Mouse (Mus musculus) CH12F3 (cell line): ENCODE data around the gene Mtx1.
"Not testable (repeated sequence)": the region's sequence is repeated elsewhere in the genome, so short reads cannot be mapped to it uniquely, and the experiment has no call there.

ENCODE experiments used
- in situ Hi-C: fragments of 300-500 bp; cut with MboI; formaldehyde crosslinking; loops from 2 replicates; pipeline ENCODE4 v1.14.3; 2020; ENCODE audit warnings: low sequenced_read_pairs

Gene Mtx1

DNA sequence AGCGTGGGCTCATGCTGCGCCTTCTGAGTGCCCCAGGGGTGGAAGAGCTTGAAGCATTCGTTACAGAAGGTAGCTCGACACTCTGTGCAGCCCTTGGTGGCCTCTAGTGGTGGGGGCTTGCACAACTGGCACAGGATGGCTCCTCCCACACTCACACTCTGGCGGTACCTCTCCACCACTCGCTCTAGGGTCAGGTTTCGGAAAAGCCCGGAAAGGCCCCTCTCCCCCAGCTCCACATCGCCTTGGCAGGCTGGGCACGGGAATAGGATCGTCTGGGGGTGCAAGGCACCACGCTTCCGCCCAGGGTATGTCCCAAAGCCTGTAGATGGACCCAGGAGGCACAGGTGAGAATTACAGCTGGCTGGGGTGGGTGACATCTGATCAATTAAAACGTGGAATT is 16.7 kb upstream of the Mtx1 start:
- in situ Hi-C loops: no loop called here

DNA sequence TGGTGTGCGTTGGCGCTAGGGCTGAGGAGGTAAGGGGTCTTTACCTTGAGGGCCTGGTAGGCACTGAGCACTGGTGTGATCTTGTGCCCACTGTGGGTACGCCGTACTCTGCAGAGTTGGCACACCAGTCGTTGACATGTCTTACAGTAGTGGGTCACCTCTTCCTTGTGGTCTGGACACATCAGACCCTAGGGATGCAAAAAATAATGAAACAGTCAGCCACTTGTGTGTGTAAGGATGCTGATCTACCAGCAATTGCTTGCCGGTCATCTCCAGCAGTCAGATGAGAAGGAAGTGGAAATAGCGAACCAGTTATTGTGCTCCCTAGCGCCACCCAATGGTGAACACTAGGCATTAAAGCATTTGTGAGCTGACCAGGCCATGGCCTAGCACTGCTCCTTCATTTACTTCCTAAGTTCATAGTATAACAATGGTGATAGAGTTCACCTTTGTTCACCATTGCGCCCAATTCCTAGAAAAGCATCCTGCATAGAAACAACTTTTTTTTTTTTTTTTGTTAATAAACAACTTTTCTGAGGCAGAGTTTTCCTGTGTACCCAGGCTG is 15.5 kb upstream of the Mtx1 start:
- in situ Hi-C loops: no loop called here

DNA sequence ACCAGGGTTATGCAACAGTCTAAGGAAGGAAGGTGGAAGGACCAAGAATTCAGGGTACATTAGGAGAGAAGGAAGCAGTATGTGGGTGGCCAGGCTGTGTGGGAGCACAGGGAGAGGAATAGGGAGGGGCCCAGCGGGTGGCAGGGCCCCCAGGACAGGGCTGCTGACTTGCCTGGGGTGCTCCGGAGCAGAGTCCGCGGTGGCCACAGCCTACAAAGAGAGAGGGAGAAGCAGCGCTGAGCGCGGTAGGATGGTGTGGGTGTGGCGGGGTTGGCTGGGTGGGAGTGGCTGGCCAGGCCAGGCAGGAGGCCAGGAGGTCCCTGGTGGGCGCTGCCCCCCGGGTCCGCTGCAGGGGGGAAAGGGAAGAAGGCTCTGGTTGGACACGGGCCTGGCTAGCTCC is 11.6 kb upstream of the Mtx1 start:
- in situ Hi-C loops: no loop called here

DNA sequence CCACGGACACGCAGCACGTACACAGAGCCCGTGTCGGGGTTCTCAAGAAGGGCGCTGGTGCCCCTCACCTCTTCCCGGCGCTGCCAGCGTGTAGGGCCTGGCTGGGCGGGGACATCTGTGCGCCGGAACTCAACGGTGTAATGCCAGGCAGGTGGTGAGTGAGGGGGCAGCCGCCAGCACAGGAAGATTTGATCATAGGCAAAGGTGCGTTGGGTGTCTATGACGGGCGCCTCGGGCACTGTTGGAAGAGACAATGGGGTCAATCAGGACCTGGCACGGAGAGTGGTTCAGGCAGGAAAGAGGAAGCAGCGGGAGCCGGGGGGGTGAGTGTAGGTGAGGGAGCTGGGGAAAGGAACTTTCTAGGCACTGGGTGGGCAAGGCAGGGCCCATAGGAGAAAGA is 10.8 kb upstream of the Mtx1 start:
- in situ Hi-C loops: no loop called here

DNA sequence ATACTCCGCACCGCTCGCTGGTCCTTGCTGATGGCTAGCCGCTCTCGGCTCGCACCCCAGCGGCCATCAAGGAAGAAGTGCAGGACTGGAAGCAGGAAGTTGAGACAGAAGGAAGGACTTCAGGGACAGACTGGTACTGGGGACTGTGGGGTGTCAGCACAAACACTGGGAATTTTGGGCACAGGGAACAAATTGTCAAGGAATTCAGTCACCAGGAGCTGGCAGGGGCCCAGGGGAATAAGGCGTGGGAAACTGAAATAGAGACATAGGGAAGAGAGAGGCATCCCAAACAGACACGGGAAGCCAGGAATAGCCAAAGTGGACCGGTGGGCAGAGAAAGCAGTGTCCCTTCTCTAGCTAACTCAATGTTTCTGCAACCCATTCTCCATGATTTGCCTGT is 9.6 kb upstream of the Mtx1 start:
- in situ Hi-C loops: no loop called here

DNA sequence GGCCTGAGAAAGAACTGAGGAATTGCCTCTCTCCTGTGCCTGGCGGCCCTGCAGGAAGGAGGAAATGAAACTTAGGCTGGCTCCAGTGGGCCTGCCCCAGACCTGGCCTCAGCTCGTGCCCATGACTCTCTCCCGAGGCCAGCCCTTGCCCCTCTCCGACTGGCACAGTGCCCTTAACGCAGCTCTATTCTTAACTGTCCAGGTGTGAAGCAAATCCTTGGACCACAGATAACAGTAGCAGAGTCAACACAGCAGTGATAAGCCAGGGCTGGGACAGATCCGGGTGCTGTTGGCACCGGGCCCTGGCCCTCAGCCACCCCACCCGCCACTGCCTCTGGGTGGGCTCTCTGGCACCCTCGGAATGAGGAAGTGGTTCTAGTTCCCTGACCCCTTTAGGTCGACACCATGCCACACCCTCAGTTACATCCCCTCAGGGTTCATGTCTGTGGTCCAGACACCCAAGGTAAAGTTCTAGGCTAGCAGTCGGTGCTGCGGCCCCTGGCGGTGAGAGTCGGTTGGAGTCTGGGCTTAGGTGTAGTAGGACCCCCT is 6.7 kb upstream of the Mtx1 start:
- in situ Hi-C loops: no loop called here

DNA sequence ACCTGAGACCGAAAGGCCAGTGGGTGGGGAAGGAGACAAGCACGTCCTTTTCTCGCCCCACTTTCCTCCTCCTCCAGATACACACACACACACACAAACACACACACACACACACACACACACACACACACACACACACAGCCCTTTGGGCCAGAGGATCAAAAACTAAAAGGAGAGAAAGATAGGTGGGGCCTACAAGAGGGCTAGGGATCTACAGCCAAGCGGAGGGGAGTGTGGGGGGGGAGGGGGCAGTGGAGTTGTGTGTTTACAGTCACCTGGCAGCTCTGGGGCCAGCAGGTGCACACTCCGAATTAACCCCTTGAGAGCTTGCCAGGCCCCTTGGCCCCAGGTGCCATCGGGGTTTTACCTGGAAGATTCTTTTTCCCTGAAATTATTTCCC is 5.7 kb upstream of the Mtx1 start:
- in situ Hi-C loops: no loop called here

DNA sequence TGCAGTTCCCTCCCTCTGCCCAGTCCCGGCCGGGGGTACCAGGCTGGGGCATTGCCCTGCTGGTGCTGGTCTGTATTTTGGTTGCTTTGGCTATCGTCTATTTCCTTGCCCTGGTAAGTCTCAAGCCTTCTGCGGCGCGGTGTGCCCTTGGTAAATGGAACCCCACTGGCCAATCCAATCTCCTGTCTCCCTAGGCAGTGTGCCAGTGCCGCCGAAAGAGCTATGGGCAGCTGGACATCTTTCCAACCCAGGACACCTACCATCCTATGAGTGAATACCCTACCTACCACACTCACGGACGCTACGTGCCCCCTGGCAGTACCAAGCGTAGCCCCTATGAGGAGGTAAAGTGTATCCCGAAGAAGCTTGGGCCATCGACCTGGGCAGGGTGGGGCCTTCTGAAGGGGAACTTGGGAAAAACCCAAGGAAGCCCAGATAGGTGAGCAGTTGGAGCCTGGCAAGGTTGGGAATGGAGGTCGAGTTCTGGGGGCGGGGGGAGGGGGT is 4.9 kb upstream of the Mtx1 start:
- in situ Hi-C loops: no loop called here

DNA sequence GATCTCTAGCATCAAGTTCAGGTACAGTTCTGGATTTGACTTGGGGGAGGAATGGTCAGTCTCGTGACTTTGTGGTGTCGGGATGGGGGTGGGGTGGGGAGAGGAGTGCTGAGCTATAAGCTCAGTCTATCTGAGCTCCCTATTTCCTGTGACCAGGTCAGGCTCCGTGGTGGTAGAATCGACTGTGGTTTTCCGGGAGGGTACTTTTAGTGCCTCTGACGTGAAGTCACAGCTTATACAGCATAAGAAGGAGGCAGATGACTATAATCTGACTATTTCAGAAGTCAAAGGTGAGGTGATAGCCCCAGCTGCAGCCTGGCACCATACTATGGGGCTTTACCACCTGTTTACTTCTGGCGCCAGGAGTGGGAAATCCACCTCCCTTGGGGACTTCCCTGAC is 4.5 kb upstream of the Mtx1 start:
- in situ Hi-C loops: no loop called here

DNA sequence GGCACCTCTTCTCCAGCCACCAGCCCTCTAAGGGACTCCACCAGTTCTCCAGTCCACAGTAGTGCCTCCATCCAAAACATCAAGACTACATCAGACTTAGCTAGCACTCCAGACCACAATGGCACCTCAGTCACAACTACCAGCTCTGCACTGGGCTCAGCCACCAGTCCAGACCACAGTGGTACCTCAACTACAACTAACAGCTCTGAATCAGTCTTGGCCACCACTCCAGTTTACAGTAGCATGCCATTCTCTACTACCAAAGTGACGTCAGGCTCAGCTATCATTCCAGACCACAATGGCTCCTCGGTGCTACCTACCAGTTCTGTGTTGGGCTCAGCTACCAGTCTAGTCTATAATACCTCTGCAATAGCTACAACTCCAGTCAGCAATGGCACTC is 3.7 kb upstream of the Mtx1 start:
- in situ Hi-C loops: no loop called here

DNA sequence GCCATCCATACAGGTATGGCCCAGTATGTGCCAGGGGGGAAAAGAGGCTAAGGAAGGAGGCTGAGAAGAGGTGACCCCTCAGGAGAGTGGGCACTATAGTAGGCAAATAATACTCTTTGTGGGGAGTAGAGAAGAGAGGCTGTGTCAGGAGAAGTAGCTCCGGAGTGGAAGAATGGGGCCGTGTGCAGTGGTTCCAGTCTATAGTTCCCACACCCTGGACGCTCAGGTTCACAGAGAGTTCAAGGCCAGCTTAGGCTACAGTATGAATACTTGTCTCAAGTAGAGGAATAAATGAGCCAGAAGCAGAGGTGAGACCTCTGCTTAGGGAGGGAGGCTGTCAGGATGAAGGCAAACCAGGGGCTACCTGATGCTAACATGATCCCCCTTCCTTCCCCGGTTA is 2.4 kb upstream of the Mtx1 start:
- in situ Hi-C loops: no loop called here

DNA sequence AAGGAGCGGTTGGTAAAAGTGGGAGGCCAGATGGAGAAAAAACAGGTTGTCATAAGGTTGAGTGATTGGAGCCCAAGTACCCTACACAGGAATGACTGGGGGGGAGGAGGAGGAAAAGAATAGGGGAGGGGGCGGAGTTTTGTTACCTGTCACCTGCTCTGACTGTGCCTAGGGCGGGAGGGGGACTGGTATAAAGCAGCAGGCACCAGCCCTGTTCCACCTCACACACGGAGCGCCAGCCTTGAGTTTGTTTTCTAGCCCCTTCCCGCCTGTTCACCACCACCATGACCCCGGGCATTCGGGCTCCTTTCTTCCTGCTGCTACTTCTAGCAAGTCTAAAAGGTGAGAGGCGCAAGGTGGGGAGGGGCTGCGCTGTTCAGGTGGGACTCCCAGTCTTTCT is 1.9 kb upstream of the Mtx1 start, which contains the start of gene Muc1:
TSS of gene Muc1 (plus strand) at position 222 of the 400 bp plus-strand sequence.
- in situ Hi-C loops: no loop called here

DNA sequence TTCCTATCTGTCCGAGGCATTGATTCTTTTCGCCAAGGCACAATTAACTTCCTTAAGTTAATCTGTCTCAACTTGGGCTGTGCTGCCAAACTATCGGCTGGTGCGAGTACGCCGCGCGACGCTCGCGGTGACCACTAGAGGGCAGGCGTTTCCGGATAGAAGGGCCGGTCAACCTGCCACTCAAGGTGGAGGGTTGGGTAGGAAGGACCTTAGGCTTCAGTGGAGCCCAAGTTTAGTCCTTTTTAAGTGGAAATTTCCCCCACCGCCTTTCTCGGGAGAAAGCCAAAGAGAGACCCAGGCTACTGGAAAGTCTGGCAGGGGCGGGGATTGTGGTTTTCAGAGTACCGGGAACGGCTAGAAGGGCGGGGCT is 1.3 kb upstream of the Mtx1 start:
- in situ Hi-C loops: no loop called here

DNA sequence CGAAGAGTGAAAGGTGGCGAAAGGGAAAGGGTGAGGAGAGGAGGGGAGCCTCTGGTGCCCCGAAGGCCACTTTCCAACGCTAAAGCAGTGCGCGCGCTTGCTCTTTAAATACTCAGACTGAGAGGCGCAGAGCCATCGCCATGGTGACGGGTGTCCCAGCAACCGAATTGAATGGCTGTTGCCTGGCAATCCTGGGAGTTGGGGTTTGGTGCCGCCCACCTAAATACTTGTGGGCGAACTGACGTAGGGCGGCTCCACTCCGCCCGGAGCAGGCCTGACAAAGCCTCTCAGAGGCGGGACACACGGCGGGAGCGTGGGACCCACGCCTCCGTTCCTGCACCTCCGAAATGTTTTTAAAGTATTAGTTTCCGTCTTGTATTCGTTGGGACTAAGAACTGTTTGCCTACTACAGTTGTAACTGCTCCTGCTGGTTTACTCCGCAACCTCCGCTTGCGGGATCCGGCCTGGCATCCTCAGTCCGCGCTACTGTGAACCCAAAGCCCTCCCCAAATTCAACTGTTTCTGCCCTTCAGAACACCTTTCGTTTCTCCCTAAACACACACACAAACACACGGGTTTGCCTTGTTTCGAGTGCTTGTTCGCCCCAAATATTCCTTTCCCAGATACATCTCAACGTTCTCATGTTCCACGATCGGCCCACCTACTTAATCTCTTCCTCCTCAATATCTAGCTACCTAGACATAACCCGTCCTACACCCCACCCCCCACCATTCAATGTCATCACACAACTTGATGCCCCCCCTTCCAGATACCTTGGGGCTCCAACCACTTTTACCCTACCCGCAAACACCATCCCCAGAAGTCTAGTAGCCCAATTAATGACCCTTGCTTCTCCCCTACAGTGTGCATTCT is 655 bp upstream of the Mtx1 start:
- in situ Hi-C loops: no loop called here

DNA sequence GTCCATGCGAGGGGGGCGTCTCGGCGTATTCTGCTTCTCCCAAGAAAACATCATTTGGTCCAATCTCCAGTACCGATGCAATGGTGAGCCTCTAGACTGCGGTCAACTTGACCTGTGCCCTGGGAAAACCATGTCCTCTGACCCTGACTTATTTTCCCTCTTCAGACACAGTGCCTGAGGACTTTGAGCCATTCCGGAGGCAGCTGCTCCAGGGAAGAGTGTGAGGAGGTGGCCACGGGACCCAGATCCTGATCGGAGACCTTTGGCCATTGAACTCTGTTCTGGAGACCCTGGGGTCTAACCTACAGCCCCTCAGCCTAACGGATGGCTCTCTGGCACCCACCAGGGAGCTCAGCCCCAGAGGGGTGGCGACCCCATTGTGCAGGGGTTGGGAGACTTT is 527 bp downstream of the Mtx1 start:
- in situ Hi-C loops: no loop called here

DNA sequence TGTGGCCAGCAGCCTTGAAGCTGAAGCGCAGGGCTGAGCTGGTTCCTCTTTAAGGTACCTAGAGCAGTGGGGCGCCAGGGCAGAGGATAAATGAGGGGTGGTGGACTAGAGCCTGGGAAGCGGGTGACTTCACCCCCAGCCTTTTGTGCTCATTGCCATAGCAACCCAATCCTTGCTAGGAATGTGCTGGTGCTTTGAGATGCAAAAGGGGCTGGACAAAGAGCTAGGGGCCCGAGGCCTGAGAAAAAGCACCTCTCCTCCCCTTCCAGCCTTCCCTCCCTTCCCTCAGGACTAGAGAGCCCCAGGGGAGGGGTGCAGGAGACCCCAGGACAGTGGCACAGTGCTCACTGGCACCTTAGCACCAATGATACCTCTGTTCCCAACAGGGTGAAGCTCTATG is 970 bp downstream of the Mtx1 start:
- in situ Hi-C loops: no loop called here

DNA sequence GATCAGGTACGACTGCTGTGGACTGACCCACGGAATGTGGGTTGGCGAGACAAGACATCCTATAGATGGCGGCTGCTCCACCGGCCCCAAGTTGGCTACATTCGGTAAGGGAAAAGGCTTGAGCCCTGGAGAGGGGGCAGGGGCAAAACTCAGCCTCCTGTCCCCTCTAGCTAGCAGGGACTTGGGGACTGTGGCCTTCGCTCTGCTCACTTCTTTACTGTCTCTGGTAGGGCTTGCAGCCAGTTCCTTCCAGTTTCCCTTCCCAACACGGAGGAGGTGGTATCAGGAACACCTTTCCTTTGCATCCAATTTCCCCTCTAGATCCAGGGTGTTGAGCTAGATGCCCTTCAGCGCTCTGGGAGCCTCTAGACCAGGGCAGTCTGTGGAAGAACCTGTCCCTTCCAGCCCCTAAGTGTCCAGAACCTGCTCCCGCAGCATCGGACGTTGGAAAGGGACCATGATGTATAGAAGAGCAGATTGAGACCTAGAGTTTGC is 1.5 kb downstream of the Mtx1 start:
- in situ Hi-C loops: no loop called here

DNA sequence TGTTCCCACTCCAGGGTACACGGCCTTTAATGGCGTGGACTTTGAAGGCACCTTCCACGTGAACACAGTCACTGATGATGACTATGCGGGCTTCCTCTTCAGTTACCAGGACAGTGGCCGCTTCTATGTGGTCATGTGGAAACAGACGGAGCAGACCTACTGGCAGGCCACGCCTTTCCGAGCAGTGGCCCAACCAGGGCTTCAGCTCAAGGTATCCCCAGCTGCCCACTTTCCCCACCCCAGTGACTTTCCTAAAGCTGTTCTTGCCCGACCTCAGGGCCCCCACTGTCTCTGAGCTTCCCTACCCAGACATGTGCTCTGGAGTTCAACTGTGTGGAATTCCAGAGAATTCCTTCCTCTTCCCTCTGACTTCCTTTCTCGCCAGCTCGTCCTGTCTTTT is 2.1 kb downstream of the Mtx1 start:
- in situ Hi-C loops: no loop called here

DNA sequence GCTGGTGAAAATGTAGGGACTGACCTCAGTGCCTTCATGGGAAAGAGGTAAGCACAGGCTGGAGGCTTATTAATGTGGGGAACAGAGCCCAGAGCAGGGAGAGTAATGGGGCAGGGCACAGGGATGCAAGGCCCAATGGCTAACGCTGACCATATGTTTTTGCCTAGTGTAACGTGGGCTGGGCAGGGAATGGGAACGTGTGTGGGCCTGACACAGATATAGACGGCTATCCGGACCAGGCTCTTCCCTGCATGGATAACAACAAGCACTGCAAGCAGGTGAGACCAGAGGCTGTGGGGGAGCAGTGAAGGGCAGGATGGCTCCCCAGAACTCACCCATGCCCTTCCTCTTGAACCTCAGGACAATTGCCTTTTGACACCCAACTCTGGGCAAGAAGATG is 5.7 kb downstream of the Mtx1 start:
- in situ Hi-C loops: no loop called here

DNA sequence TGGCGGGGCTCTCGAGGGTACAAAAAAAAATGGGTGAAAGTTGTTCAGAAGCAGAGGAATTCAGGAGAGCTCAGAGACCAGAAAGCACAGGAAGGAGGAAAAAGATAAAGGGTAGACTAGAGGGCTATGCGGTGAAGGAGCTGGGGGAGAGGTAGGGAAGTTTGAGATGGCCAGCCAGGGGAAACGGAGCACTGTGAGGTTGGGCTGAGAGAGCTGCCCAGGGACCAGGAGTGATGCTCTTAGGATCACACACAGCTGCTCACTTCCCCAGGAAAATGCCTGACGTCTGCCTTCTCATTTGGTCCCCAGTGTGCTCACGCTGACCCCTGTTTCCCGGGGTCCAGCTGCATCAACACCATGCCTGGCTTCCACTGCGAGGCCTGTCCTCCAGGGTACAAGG is 7.3 kb downstream of the Mtx1 start:
- in situ Hi-C loops: no loop called here

DNA sequence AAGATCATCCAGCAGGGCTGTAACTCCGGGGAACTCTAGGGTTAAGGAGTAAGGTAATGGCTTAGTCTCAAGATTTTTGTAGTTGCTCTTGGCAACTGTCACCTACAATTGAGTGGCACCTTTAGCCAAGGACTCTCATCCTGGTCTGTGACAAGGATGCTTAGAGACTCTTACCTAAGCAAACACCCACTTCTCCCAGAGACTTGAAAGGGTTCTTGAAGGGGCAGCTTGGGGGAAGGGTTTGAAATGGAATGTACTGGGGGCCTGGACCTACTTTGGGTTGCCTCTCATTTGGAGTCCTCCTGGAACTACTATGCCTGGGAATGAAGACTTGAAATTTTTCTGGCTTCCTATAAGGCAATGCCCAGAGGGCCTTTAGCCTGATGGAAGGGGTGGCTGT is 8.6 kb downstream of the Mtx1 start:
- in situ Hi-C loops: no loop called here

DNA sequence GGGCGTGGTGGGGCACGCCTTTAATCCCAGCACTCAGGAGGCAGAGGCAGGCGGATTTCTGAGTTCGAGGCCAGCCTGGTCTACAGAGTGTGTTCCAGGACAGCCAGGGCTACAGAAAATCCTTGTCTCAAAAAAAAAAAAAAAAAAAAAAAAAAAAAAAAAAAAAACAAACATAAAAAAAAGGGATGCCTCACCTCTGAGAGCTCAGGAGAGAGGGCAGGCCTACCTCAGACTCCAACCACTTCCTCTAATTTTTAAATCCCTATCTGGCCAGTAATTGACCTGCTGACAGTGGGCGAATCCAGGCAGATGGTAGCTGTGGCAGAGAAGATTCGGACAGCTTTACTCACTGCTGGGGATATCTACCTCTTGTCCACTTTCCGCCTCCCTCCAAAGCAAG is 10.5 kb downstream of the Mtx1 start:
- in situ Hi-C loops: not testable (repeated sequence)
